Mouse (Mus musculus) liver, adult 2 months (tissue): ENCODE data around the gene Gm39566.

Source experiments
- CTCF ChIP-seq: fragments of 200-500 bp; IDR thresholded peaks from 2 replicates; pipeline ENCODE4 v1.5.1; 2011; ENCODE audit warnings: low read depth, low read length, control low read depth
- POLR2A ChIP-seq: fragments of 200-500 bp; IDR thresholded peaks from 2 replicates; pipeline ENCODE4 v1.6.1; 2011; ENCODE audit warnings: low read length, control low read depth; ENCODE audit not compliant: insufficient read depth; ENCODE audit errors: extremely low read depth

DNA sequence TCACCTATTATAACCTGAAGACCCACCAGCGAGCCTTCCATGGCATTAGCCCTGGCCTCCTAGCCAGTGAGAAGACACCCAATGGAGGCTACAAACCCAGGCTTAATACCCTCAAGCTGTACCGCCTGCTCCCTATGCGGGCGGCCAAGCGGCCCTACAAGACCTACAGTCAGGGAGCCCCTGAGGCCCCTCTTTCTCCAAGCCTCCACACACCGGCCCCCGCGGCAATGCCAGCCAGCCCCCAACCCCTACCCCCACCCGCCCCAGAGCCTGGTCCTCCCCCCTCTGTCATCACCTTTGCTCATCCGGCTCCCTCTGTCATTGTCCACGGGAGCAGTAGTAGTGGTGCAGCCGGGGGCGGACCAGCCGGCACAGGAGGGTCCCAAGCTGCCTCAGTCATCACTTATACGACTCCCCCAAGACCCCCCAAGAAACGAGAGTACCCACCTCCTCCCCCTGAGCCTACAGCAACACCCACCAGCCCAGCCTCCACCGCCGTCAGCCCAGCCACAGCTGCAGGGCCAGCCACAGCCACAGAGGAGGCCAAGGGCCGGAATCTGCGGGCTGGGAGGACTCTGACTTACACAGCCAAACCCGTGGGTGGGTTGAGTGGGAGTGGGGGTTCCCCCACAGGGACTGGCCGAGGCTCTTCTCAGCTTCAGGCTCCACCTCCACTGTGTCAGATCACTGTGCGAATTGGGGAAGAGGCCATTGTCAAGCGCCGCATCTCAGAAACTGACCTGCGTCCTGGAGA, 37.4 kb downstream of the Gm39566 start:
- TF ChIP-seq POLR2A: no peak
- no peak for TF ChIP-seq CTCF
